Mouse (Mus musculus): ENCODE measurements around the gene Hcst.

GRCm38 (mm10) chr7:30434238-30434637 is 14.6 kb upstream of the Hcst start:
- TF ChIP-seq GABPA (IDR thresholded peaks at IDR 0.05; ENCODE audit: insufficient replicate concordance, low read depth, low read length) (no peak), RAD21 (IDR thresholded peaks at IDR 0.05; ENCODE audit: low read depth, low read length) (no peak), ELF1 (IDR thresholded peaks at IDR 0.05; ENCODE audit: low read depth, low read length) (no peak), EP300 (IDR thresholded peaks at IDR 0.05; ENCODE audit: low read length) (no peak), POLR2A (IDR thresholded peaks at IDR 0.05; ENCODE audit: low read depth, low read length) (no peak)
